Mouse (Mus musculus) limb, embryonic 10.5 days (tissue): Measurements from ENCODE around the gene Oas1d. TPM values are rescaled to one million over a fixed set of nuclear protein-coding genes. Genes with fewer than 3 reads are reported as not detected.

ENCODE experiments used
- DNase-seq: peaks from one replicate; pipeline ENCODE4 v3.0.0-alpha.2; 2017; ENCODE audit warnings: low spot score
- H3K27ac ChIP-seq: fragments of 300-500 bp; sonication (generic); 2 replicates; pipeline ENCODE4 v1.5.1; 2016; ENCODE audit warnings: mild to moderate bottlenecking
- H3K27me3 ChIP-seq: fragments of 300-500 bp; sonication (generic); 2 replicates; pipeline ENCODE4 v1.6.1; 2016; ENCODE audit warnings: low read depth, mild to moderate bottlenecking; ENCODE audit not compliant: poor library complexity, severe bottlenecking
- H3K36me3 ChIP-seq: fragments of 300-500 bp; sonication (generic); 2 replicates; pipeline ENCODE4 v1.6.1; 2016; ENCODE audit warnings: mild to moderate bottlenecking, moderate library complexity
- H3K4me1 ChIP-seq: fragments of 300-500 bp; sonication (generic); 2 replicates; pipeline ENCODE4 v1.6.1; 2016
- H3K4me3 ChIP-seq: fragments of 300-500 bp; sonication (generic); 2 replicates; pipeline ENCODE4 v1.5.1; 2016; ENCODE audit warnings: mild to moderate bottlenecking, moderate library complexity
- H3K9me3 ChIP-seq: fragments of 300-500 bp; sonication (generic); replicated peaks from 2 replicates; pipeline ENCODE4 v1.6.1; 2016; ENCODE audit warnings: mild to moderate bottlenecking
- WGBS: fragments of 180-500 bp; shearing (Covaris S2); methylation state at CpG from one replicate; pipeline ENCODE4 v1.1.7; 2016; 5-methylcytosine and 5-hydroxymethylcytosine counted together
- polyA plus RNA-seq: library from polyadenylated mRNA; unstranded; fragments of >200 nt; fragmentation: Nextera tagmentation; extraction: Ambion mirVana; gene quantifications from 2 replicates; pipeline ENCODE4 v1.2.1, GENCODE M21; 2016

The Oas1d gene
- polyA plus RNA-seq, 1 experiment from 2014 or later, result not detected

GRCm38 (mm10) chr5:120966894-120967293 lies 52.6 kb downstream of the Oas1d start:
- Histone ChIP-seq H3K36me3 (no peaks in the 10 kb centered on the region), H3K9me3 (no peaks in the 10 kb centered on the region), H3K27ac (no peak overlapping the region), H3K4me1 (no peaks in the 10 kb centered on the region), H3K27me3 (no peaks in the 10 kb centered on the region), H3K4me3 (no peak overlapping the region)
- 86% methylated on average over 8 of the region's 8 CpGs for WGBS
- no peak for DNase-seq

GRCm38 (mm10) chr5:120967355-120968133 lies 53.2 kb downstream of the Oas1d start:
- no peak overlapping the region for H3K27ac ChIP-seq
- no peaks in the 10 kb centered on the region for H3K9me3 ChIP-seq
- no peaks in the 10 kb centered on the region for H3K4me1 ChIP-seq
- no peaks in the 10 kb centered on the region for H3K27me3 ChIP-seq
- no peaks in the 10 kb centered on the region for H3K36me3 ChIP-seq
- WGBS, result 80% methylated on average over 13 of the region's 13 CpGs
- H3K4me3 ChIP-seq, result no peak overlapping the region
- no peak for DNase-seq

- WGBS, result 72% methylated on average over 4 of the region's 4 CpGs
- no peak for DNase-seq
- Histone ChIP-seq H3K27me3 (no peaks in the 10 kb centered on the region), H3K27ac (no peak overlapping the region), H3K9me3 (no peaks in the 10 kb centered on the region), H3K4me1 (no peaks in the 10 kb centered on the region), H3K4me3 (no peak overlapping the region), H3K36me3 (no peaks in the 10 kb centered on the region)
Measured at GRCm38 (mm10) chr5:120968134-120968532, 53.8 kb downstream of the Oas1d start.

- Histone ChIP-seq H3K4me1 (no peaks in the 10 kb centered on the region), H3K36me3 (no peaks in the 10 kb centered on the region), H3K9me3 (no peaks in the 10 kb centered on the region), H3K27ac (no peak overlapping the region), H3K4me3 (no peak overlapping the region), H3K27me3 (no peaks in the 10 kb centered on the region)
- WGBS, result 88% methylated on average over 8 of the region's 8 CpGs
- no peak for DNase-seq
Measured at GRCm38 (mm10) chr5:120968799-120969198, 54.5 kb downstream of the Oas1d start.

- H3K4me1 ChIP-seq, result 0 out of 2 replicates have a peak, but pooled peaks cover 3% of the 10 kb centered on the region
- DNase-seq, result no peak
- no peaks in the 10 kb centered on the region for H3K9me3 ChIP-seq
- 70% methylated on average over 4 of the region's 4 CpGs for WGBS
- H3K4me3 ChIP-seq, result no peak overlapping the region
- no peaks in the 10 kb centered on the region for H3K36me3 ChIP-seq
- H3K27ac ChIP-seq, result no peak overlapping the region
- no peaks in the 10 kb centered on the region for H3K27me3 ChIP-seq
Measured at GRCm38 (mm10) chr5:120969703-120970102, 55.4 kb downstream of the Oas1d start.

Other genes starting within 250 kb of the Oas1d start
- 0.84 and 1.7 TPM in 2 replicates for gene Dtx1, start 202.6 kb upstream of the Oas1d start, polyA plus RNA-seq
- gene Oas2, start 164.7 kb upstream of the Oas1d start, polyA plus RNA-seq, result not detected in 2 replicates
- 0.14 TPM in 1 of 2 replicates, not detected in the other for gene Oas3, start 136.9 kb upstream of the Oas1d start, polyA plus RNA-seq
- not detected in 2 replicates for gene Oas1e, start 119.0 kb upstream of the Oas1d start, polyA plus RNA-seq
- gene Oas1c, start 102.0 kb upstream of the Oas1d start, polyA plus RNA-seq, result 0.23 and 0.43 TPM in 2 replicates
- not detected in 2 replicates for gene Oas1f, start 67.2 kb upstream of the Oas1d start, polyA plus RNA-seq
- not detected in 2 replicates for gene Oas1h, start 53.1 kb upstream of the Oas1d start, polyA plus RNA-seq
- gene Oas1g, start 26.9 kb upstream of the Oas1d start, polyA plus RNA-seq, result 0.19 TPM in 1 of 2 replicates, not detected in the other
- 0.48 and 0.58 TPM in 2 replicates for gene Oas1a, start 7.0 kb upstream of the Oas1d start, polyA plus RNA-seq
- gene Rph3a, start 95.6 kb downstream of the Oas1d start, polyA plus RNA-seq, result not detected in 2 replicates